Mouse (Mus musculus): ENCODE measurements around the gene Slc5a9. TPM values are rescaled to one million over a fixed set of nuclear protein-coding genes. Genes with fewer than 3 reads are reported as not detected.

Slc5a9 gene
- not detected for total RNA-seq (2023)

GRCm38 (mm10) chr4:111902775-111903174, at the start of gene Slc5a9:
Gene Slc5a9 (minus strand): TSS chr4:111902918.

GRCm38 (mm10) chr4:111919092-111919491, 16.4 kb upstream of the Slc5a9 start, which contains the start of gene Skint8:
Gene Skint8 (plus strand): TSS chr4:111919392.

Other genes with a start within 250 kb of the Slc5a9 start
- gene Spata6, start 182.9 kb downstream of the Slc5a9 start, total RNA-seq (2023) = 10 to 100 TPM; 29.3 to 35.4 TPM
- not detected for gene Skint8, start 16.5 kb upstream of the Slc5a9 start, total RNA-seq (2023)
- gene Skint7, start 70.0 kb upstream of the Slc5a9 start, total RNA-seq (2023) = not detected
- not detected for gene Skint1, start 103.4 kb upstream of the Slc5a9 start, total RNA-seq (2023)
- not detected for gene Skint4, start 169.1 kb upstream of the Slc5a9 start, total RNA-seq (2023)

All from monocyte, adult 59 days (primary cell).